Mouse (Mus musculus): ENCODE measurements around the gene Cldn3. TPM values are rescaled to one million over a fixed set of nuclear protein-coding genes. Genes with fewer than 3 reads are reported as not detected.

The Cldn3 gene
- polyA plus RNA-seq, 1 experiment from 2014 or later, result 52.9 TPM

GRCm38 (mm10) chr5:135024665-135025224, 38.7 kb downstream of the Cldn3 start:
- peak overlapping the region; percentile 93 for H3K4me2 ChIP-seq
- H3K4me1 ChIP-seq, result peaks cover 57% of the 10 kb centered on the region
- H3K9me3 ChIP-seq (replicated peaks), result no peaks in the 10 kb centered on the region
- 17% methylated on average over 11 of the region's 11 CpGs for WGBS
- 0 out of 2 replicates have a peak overlapping the region, but pooled peaks have one; percentile 80 for H3K9ac ChIP-seq
- no peaks in the 10 kb centered on the region for H3K27me3 ChIP-seq
- peak overlapping the region; percentile 73 for H3K4me3 ChIP-seq (replicated peaks)
- H3K27ac ChIP-seq, result peak overlapping the region; percentile 65; the same call in 1 of the 2 replicates
- no peak for ATAC-seq (replicated peaks; ENCODE audit: low FRiP score)
- no peaks in the 10 kb centered on the region for H3K36me3 ChIP-seq

DNA sequence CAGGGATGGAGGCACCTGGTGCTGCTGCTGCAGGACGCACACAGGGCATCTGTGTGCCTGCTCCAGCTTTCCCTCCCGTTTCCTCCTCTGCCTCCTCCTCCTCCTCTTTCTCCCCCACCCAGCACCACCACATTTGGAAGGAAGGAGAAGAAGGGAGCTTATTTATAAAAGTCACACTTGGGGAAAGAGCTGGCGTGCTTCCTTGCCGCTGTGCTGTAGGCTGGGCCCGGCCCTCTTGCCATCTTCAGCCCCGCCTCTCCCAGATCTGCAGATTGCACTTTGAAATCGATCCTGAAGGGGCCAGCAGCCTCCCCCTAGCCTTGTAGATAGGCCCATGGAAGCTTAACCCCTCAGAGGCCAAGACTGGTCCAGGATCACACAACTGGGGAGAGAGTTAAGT, 39.9 kb downstream of the Cldn3 start:
- peak overlapping the region; percentile 73 for H3K4me3 ChIP-seq (replicated peaks)
- peak overlapping the region; percentile 93 for H3K4me2 ChIP-seq
- WGBS, result 8% methylated on average over 7 of the region's 7 CpGs
- peak overlapping the region; percentile 45; the same call in 1 of the 2 replicates for H3K27ac ChIP-seq
- no peaks in the 10 kb centered on the region for H3K9me3 ChIP-seq (replicated peaks)
- no peaks in the 10 kb centered on the region for H3K27me3 ChIP-seq
- ATAC-seq (replicated peaks; ENCODE audit: low FRiP score), result no peak
- no peaks in the 10 kb centered on the region for H3K36me3 ChIP-seq
- H3K4me1 ChIP-seq, result peaks cover 57% of the 10 kb centered on the region
- H3K9ac ChIP-seq, result 0 out of 2 replicates have a peak overlapping the region, but pooled peaks have one; percentile 7

GRCm38 (mm10) chr5:135029007-135029854, 43.2 kb downstream of the Cldn3 start:
- H3K9ac ChIP-seq, result no peak overlapping the region
- no peak for ATAC-seq (replicated peaks; ENCODE audit: low FRiP score)
- H3K4me1 ChIP-seq, result peaks cover 40% of the 10 kb centered on the region
- WGBS, result 45% methylated on average over 18 of the region's 18 CpGs
- peak overlapping the region; percentile 34 for H3K4me2 ChIP-seq
- H3K27ac ChIP-seq, result peak overlapping the region; percentile 57
- H3K27me3 ChIP-seq, result no peaks in the 10 kb centered on the region
- H3K36me3 ChIP-seq, result peaks cover under 1% of the 10 kb centered on the region; the same call in 1 of the 2 replicates
- no peaks in the 10 kb centered on the region for H3K9me3 ChIP-seq (replicated peaks)
- H3K4me3 ChIP-seq (replicated peaks), result peak overlapping the region; percentile 7; the same call in 1 of the 2 replicates

DNA sequence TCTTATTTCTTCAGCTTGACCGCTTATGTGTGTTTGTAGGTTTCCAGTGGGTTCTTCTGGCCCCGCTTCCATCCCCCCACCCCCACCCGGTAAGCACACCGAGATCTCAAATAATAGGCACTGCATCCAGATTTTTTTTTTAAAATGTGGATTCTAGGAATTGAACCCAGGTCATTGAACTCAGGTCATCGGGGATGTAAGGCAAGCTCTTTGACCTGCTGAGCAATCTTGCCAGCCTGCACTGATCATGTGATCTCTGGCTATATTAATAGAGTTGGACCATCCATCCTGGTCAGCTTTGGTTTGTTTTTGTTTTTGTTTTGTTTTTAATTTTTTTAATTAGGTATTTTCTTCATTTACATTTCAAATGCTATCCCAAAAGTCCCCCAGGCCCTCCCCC, 46.6 kb downstream of the Cldn3 start:
- Histone ChIP-seq H3K9me3 (replicated peaks) (no peaks in the 10 kb centered on the region), H3K27me3 (no peaks in the 10 kb centered on the region), H3K9ac (no peak overlapping the region), H3K4me1 (peaks cover 14% of the 10 kb centered on the region), H3K4me2 (no peak overlapping the region), H3K36me3 (peaks cover 13% of the 10 kb centered on the region), H3K27ac (no peak overlapping the region), H3K4me3 (replicated peaks) (no peak overlapping the region)
- WGBS, result 89% methylated on average over 5 of the region's 5 CpGs
- ATAC-seq (replicated peaks; ENCODE audit: low FRiP score), result no peak

DNA sequence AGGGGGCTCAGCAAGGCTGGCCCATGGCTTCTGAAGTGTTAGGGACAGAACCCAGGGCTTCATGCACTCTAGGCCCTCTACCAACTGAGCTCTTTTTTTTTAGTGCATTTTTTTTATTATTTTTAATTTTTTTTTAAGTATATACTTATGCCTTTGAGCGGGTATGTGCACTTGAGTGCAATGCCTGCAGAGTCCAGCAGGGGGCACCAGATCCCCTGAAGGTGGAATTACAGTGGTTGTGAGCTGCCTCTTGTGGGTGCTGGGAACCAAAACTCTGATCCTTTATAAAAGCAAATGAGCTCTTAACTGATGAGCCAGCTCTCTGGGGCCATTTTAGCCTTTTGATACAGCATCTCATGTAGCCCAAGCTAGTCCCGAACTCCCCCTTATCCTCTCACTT, 48.6 kb downstream of the Cldn3 start:
- Histone ChIP-seq H3K9me3 (replicated peaks) (no peaks in the 10 kb centered on the region), H3K9ac (no peak overlapping the region), H3K27ac (no peak overlapping the region), H3K4me2 (no peak overlapping the region), H3K4me3 (replicated peaks) (no peak overlapping the region), H3K36me3 (peaks cover 29% of the 10 kb centered on the region), H3K27me3 (no peaks in the 10 kb centered on the region), H3K4me1 (peaks cover under 1% of the 10 kb centered on the region)
- no peak for ATAC-seq (replicated peaks; ENCODE audit: low FRiP score)
- 97% methylated on average over 2 of the region's 2 CpGs for WGBS

DNA sequence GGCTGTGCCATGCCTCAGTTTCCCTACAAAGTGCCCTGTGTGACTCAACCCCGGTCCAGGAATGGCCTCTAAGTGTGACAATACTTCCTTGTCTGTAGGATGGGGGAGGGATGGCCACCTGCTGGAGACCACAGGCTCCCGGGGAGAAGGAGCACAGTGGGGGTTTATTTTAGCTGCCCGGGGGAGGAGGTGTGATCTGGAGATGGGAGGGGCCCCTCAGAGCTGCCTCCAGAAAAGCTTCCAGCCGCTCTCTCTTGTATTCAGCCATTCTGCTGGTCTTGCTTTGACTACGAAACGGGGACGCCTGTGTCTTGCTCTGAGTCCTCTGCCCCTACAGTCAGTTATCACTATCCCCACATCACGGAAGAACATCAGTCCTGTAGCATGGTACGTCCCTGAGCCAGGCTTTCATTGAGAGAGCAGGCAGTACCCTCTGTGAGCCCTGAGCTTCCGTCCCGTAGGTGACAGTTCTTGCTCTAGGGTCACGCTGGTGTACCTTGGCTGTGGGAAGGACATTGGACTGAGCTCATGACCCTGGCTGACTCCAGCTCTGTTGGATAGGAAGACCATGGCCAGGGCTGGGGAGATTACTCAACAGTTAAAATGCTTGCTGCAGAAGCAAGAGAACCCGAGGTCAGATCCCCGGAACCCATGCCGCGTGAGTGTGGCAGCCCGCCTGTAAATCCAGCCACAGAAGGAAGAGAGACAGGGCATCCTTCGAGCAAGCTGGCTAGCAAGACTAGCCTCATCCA, 49.8 kb downstream of the Cldn3 start:
- Histone ChIP-seq H3K4me3 (replicated peaks) (no peak overlapping the region), H3K9ac (no peak overlapping the region), H3K9me3 (replicated peaks) (no peaks in the 10 kb centered on the region), H3K27ac (no peak overlapping the region), H3K4me1 (no peaks in the 10 kb centered on the region), H3K27me3 (no peaks in the 10 kb centered on the region), H3K4me2 (no peak overlapping the region), H3K36me3 (peaks cover 34% of the 10 kb centered on the region)
- ATAC-seq (replicated peaks; ENCODE audit: low FRiP score), result no peak
- 69% methylated on average over 18 of the region's 18 CpGs for WGBS

Other genes starting within 250 kb of the Cldn3 start
- gene Eln, start 238.9 kb upstream of the Cldn3 start, polyA plus RNA-seq (2015; fragmentation: Nextera tagmentation; extraction: Ambion mirVana), result 81.4 and 99.6 TPM in 2 replicates
- gene Tmem270, start 79.5 kb upstream of the Cldn3 start, polyA plus RNA-seq (2015; fragmentation: Nextera tagmentation; extraction: Ambion mirVana), result not detected in 2 replicates
- 2.0 and 5.1 TPM in 2 replicates for gene Cldn13, start 70.7 kb upstream of the Cldn3 start, polyA plus RNA-seq (2015; fragmentation: Nextera tagmentation; extraction: Ambion mirVana)
- gene Mettl27, start 53.8 kb upstream of the Cldn3 start, polyA plus RNA-seq (2015; fragmentation: Nextera tagmentation; extraction: Ambion mirVana), result 23.3 and 26.1 TPM in 2 replicates
- gene Cldn4, start 39.3 kb upstream of the Cldn3 start, polyA plus RNA-seq (2015; fragmentation: Nextera tagmentation; extraction: Ambion mirVana), result 39.3 and 45.6 TPM in 2 replicates
- gene Abhd11, start 22.9 kb downstream of the Cldn3 start, polyA plus RNA-seq (2015; fragmentation: Nextera tagmentation; extraction: Ambion mirVana), result 69.1 and 71.6 TPM in 2 replicates
- 12.1 and 13.8 TPM in 2 replicates for gene Stx1a, start 37.3 kb downstream of the Cldn3 start, polyA plus RNA-seq (2015; fragmentation: Nextera tagmentation; extraction: Ambion mirVana)
- 30.9 and 36.7 TPM in 2 replicates for gene Dnajc30, start 78.0 kb downstream of the Cldn3 start, polyA plus RNA-seq (2015; fragmentation: Nextera tagmentation; extraction: Ambion mirVana)
- gene Bud23, start 78.7 kb downstream of the Cldn3 start, polyA plus RNA-seq (2015; fragmentation: Nextera tagmentation; extraction: Ambion mirVana), result 121 and 137 TPM in 2 replicates
- gene Vps37d, start 92.1 kb downstream of the Cldn3 start, polyA plus RNA-seq (2015; fragmentation: Nextera tagmentation; extraction: Ambion mirVana), result 9.2 and 10.9 TPM in 2 replicates
- gene Mlxipl, start 103.7 kb downstream of the Cldn3 start, polyA plus RNA-seq (2015; fragmentation: Nextera tagmentation; extraction: Ambion mirVana), result 7.3 and 7.4 TPM in 2 replicates
- gene Tbl2, start 163.4 kb downstream of the Cldn3 start, polyA plus RNA-seq (2015; fragmentation: Nextera tagmentation; extraction: Ambion mirVana), result 25.5 and 26.8 TPM in 2 replicates
- gene Bcl7b, start 182.1 kb downstream of the Cldn3 start, polyA plus RNA-seq (2015; fragmentation: Nextera tagmentation; extraction: Ambion mirVana), result 52.9 and 53.2 TPM in 2 replicates
- gene Baz1b, start 201.1 kb downstream of the Cldn3 start, polyA plus RNA-seq (2015; fragmentation: Nextera tagmentation; extraction: Ambion mirVana), result 40.4 and 42.3 TPM in 2 replicates

Measured in kidney, embryonic 15.5 days (tissue).